Mouse (Mus musculus): ENCODE results near the gene Kank3. TPM values are rescaled to one million over a fixed set of nuclear protein-coding genes. Genes with fewer than 3 reads are reported as not detected.

The Kank3 gene
- polyA plus RNA-seq (2014; fragmentation: Nextera tagmentation; extraction: Ambion mirVana): 53.8 and 54.2 TPM in 2 replicates

DNA sequence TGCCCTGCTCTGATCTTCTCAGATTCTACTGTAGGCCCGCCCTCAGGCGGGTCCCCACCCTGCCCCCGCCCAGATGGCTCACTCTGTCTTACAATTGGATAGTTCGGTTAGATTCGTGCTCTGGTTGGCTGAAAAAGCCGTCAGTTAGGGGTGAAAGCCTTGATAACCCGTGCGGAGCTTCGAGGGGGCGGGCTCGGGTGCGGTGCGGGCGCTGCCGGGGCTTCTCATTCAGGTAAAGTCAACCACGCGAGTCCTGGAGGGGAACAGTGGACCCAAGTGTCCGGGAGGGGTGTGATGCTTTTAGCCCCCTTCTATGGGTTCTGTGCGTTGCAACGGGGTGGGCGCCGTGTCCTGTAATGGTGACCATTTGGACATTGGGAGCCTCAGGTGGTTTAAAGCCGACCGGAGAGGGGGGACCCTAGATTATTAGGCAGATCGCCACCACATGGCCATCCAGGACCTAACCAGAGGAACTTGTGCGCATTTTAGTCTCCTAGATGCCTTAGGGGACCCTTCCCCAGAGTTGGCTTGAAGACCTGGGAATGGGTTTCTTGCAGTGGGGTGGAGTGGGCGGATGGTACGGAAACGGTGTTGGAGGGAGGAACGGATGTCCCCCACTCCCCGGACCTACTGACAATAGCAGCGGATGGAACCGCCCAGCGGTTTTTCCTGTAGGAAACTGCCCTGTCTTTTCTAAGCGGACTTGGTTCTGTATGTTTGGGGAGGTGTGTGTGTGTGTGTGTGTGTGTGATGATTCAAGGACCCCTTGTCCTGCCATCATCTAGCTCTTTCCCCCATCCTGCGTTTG, at the start of gene Kank3:
Kank3 (plus strand) TSS at position 186 of the 808 bp plus-strand sequence.
- peaks cover 38% of the 10 kb centered on the region for H3K27me3 ChIP-seq (ENCODE audit: control insufficient read depth, insufficient read depth, low read length)
- under 1% methylated on average over 36 of the region's 36 CpGs for WGBS
- H3K9me3 ChIP-seq (ENCODE audit: control insufficient read depth, low read length): no peaks in the 10 kb centered on the region
- H3K9ac ChIP-seq (ENCODE audit: low read length): peak within 1 kb of the TSS; percentile 76
- peaks cover 19 to 24% of the 10 kb centered on the region in 2 experiments for H3K4me1 ChIP-seq (ENCODE audit: control insufficient read depth in 2 of 2, insufficient read depth in 2 of 2, low read length in 2 of 2)
- no peaks in the 10 kb centered on the region for H3K36me3 ChIP-seq (ENCODE audit: control insufficient read depth, insufficient read depth, low read length)
- peak within 1 kb of the TSS; percentile 91 for H3K4me2 ChIP-seq (ENCODE audit: low read length)
- peak within 1 kb of the TSS; percentile 80 to 83 for H3K27ac ChIP-seq (replicated peaks in 1 of 2; ENCODE audit: control insufficient read depth in 1 of 2, insufficient read depth in 1 of 2, low read depth in 2 of 2, low read length in 2 of 2)
- peak; percentile 84 for ATAC-seq (ENCODE audit: insufficient number of reproducible peaks, insufficient read depth, low FRiP score, low read depth)
- peak within 1 kb of the TSS; percentile 59 to 78 for H3K4me3 ChIP-seq (ENCODE audit: control insufficient read depth in 1 of 2, insufficient read depth in 1 of 2, low read depth in 1 of 2, low read length in 2 of 2)

- H3K27ac ChIP-seq (replicated peaks in 1 of 2; ENCODE audit: control insufficient read depth in 1 of 2, insufficient read depth in 1 of 2, low read depth in 2 of 2, low read length in 2 of 2): no peak overlapping the region
- ATAC-seq (ENCODE audit: insufficient number of reproducible peaks, insufficient read depth, low FRiP score, low read depth): no peak
- no peaks in the 10 kb centered on the region for H3K4me1 ChIP-seq (ENCODE audit: control insufficient read depth in 2 of 2, insufficient read depth in 2 of 2, low read length in 2 of 2)
- no peak overlapping the region for H3K4me2 ChIP-seq (ENCODE audit: low read length)
- no peaks in the 10 kb centered on the region for H3K27me3 ChIP-seq (ENCODE audit: control insufficient read depth, insufficient read depth, low read length)
- H3K9me3 ChIP-seq (ENCODE audit: control insufficient read depth, low read length): no peaks in the 10 kb centered on the region
- no peak overlapping the region for H3K9ac ChIP-seq (ENCODE audit: low read length)
- no peaks in the 10 kb centered on the region for H3K36me3 ChIP-seq (ENCODE audit: control insufficient read depth, insufficient read depth, low read length)
- H3K4me3 ChIP-seq (ENCODE audit: control insufficient read depth in 1 of 2, insufficient read depth in 1 of 2, low read depth in 1 of 2, low read length in 2 of 2): no peak overlapping the region
- 59% methylated on average over 3 of the region's 3 CpGs for WGBS
Measured at GRCm38 (mm10) chr17:33766389-33766788, 43.9 kb upstream of the Kank3 start.

DNA sequence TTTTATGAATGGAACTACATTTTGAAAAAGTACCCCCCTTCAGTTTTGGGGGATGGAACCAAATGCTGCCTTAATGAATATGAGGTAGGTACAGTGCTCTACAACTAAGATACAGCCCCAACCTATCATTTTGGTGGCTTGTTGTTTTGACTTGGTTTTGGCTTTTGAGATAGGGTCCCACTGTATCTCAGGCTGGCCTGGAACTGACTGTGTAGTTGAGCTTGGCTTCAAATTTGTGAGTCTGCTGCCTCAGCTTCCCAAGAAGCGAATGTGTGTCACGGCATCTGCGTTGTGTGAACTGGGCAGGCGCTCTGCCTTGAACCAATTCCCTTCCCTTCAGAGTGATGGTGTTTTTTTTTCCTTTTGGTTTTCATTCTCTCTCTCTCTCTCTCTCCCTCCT, 38.7 kb upstream of the Kank3 start:
- Histone ChIP-seq H3K4me3 (ENCODE audit: control insufficient read depth in 1 of 2, insufficient read depth in 1 of 2, low read depth in 1 of 2, low read length in 2 of 2) (no peak overlapping the region), H3K4me1 (ENCODE audit: control insufficient read depth in 2 of 2, insufficient read depth in 2 of 2, low read length in 2 of 2) (no peaks in the 10 kb centered on the region), H3K9me3 (ENCODE audit: control insufficient read depth, low read length) (no peaks in the 10 kb centered on the region), H3K9ac (ENCODE audit: low read length) (no peak overlapping the region), H3K36me3 (ENCODE audit: control insufficient read depth, insufficient read depth, low read length) (peaks cover 19% of the 10 kb centered on the region), H3K27ac (replicated peaks in 1 of 2; ENCODE audit: control insufficient read depth in 1 of 2, insufficient read depth in 1 of 2, low read depth in 2 of 2, low read length in 2 of 2) (no peak overlapping the region), H3K27me3 (ENCODE audit: control insufficient read depth, insufficient read depth, low read length) (no peaks in the 10 kb centered on the region), H3K4me2 (ENCODE audit: low read length) (no peak overlapping the region)
- no peak for ATAC-seq (ENCODE audit: insufficient number of reproducible peaks, insufficient read depth, low FRiP score, low read depth)
- WGBS: 84% methylated on average over 4 of the region's 4 CpGs

GRCm38 (mm10) chr17:33773426-33773825, 36.9 kb upstream of the Kank3 start:
- H3K4me3 ChIP-seq (ENCODE audit: control insufficient read depth in 1 of 2, insufficient read depth in 1 of 2, low read depth in 1 of 2, low read length in 2 of 2): no peak overlapping the region
- WGBS: 80% methylated on average over 6 of the region's 6 CpGs
- H3K4me2 ChIP-seq (ENCODE audit: low read length): no peak overlapping the region
- H3K36me3 ChIP-seq (ENCODE audit: control insufficient read depth, insufficient read depth, low read length): peaks cover 32% of the 10 kb centered on the region
- no peaks in the 10 kb centered on the region for H3K27me3 ChIP-seq (ENCODE audit: control insufficient read depth, insufficient read depth, low read length)
- H3K4me1 ChIP-seq (ENCODE audit: control insufficient read depth in 2 of 2, insufficient read depth in 2 of 2, low read length in 2 of 2): peaks cover 2 to 4% of the 10 kb centered on the region in 2 experiments
- no peak overlapping the region for H3K27ac ChIP-seq (replicated peaks in 1 of 2; ENCODE audit: control insufficient read depth in 1 of 2, insufficient read depth in 1 of 2, low read depth in 2 of 2, low read length in 2 of 2)
- no peaks in the 10 kb centered on the region for H3K9me3 ChIP-seq (ENCODE audit: control insufficient read depth, low read length)
- ATAC-seq (ENCODE audit: insufficient number of reproducible peaks, insufficient read depth, low FRiP score, low read depth): no peak
- no peak overlapping the region for H3K9ac ChIP-seq (ENCODE audit: low read length)

DNA sequence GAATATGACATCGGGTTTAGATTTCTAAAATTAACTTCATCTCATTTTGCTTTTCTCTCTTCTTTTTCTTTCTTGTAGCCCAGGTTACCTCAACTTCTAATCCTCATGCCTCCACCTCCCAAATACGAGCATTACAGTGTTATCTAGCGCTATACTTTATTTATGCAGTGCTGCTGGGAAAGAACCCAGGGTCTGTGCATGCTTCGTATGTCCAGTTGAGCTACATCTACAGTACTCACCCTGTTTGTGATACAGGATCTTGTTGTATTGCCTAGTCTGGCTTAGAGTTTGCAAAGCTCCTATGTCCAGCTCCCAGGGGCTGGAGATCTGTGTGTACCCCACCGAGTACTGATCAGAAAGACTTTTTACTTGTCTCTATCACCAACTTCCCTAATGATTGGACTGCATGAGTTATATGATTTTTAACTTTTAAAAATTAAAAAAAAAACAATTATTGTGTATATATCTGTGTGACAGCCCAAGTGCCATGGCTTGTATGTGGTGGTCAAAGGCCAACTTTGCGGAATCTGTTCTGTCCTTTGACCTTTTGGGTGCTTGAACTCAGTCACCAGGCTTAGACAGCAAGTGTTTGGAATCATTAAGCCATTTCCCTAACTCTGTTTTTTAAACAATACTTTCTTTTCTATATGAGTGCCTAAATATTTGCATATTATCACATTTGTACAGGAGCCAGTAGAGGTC, 36.3 kb upstream of the Kank3 start:
- Histone ChIP-seq H3K27ac (replicated peaks in 1 of 2; ENCODE audit: control insufficient read depth in 1 of 2, insufficient read depth in 1 of 2, low read depth in 2 of 2, low read length in 2 of 2) (no peak overlapping the region), H3K4me2 (ENCODE audit: low read length) (no peak overlapping the region), H3K27me3 (ENCODE audit: control insufficient read depth, insufficient read depth, low read length) (no peaks in the 10 kb centered on the region), H3K9ac (ENCODE audit: low read length) (no peak overlapping the region), H3K4me1 (ENCODE audit: control insufficient read depth in 2 of 2, insufficient read depth in 2 of 2, low read length in 2 of 2) (peaks cover 8 to 10% of the 10 kb centered on the region in 2 experiments), H3K9me3 (ENCODE audit: control insufficient read depth, low read length) (no peaks in the 10 kb centered on the region), H3K36me3 (ENCODE audit: control insufficient read depth, insufficient read depth, low read length) (peaks cover 32% of the 10 kb centered on the region), H3K4me3 (ENCODE audit: control insufficient read depth in 1 of 2, insufficient read depth in 1 of 2, low read depth in 1 of 2, low read length in 2 of 2) (no peak overlapping the region)
- no peak for ATAC-seq (ENCODE audit: insufficient number of reproducible peaks, insufficient read depth, low FRiP score, low read depth)
- 82% methylated on average over 6 of the region's 6 CpGs for WGBS

DNA sequence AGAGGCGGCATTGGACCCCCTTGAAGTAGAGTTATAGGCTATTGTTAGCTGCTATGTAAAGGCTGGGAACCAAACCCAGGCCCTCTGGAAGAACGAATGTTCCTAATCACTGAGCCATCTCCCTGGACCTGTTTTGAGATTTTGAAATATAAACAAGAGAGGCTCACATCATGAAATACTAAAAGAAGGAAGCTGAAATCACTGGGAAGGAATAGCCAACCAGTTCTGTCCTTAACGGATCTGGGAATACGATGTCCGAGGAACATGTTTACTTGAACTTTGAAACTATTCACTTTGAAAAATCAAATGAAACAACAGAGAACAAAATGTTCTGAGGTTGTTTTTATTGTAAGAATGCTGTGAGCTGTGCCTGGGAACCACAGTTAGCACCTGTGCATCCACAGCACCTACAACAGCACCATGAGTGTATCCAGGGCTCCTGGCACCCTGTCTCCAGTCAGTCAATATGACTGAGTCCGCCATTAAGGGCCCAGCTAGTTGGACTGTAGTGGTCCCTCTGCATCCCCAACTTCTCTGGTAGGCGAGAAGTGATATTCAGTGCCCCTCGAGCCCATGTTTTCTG, 35.7 kb upstream of the Kank3 start:
- H3K27me3 ChIP-seq (ENCODE audit: control insufficient read depth, insufficient read depth, low read length): no peaks in the 10 kb centered on the region
- no peak overlapping the region for H3K27ac ChIP-seq (replicated peaks in 1 of 2; ENCODE audit: control insufficient read depth in 1 of 2, insufficient read depth in 1 of 2, low read depth in 2 of 2, low read length in 2 of 2)
- no peak overlapping the region for H3K9ac ChIP-seq (ENCODE audit: low read length)
- H3K4me3 ChIP-seq (ENCODE audit: control insufficient read depth in 1 of 2, insufficient read depth in 1 of 2, low read depth in 1 of 2, low read length in 2 of 2): no peak overlapping the region
- peaks cover 32% of the 10 kb centered on the region for H3K36me3 ChIP-seq (ENCODE audit: control insufficient read depth, insufficient read depth, low read length)
- no peak overlapping the region for H3K4me2 ChIP-seq (ENCODE audit: low read length)
- 87% methylated on average over 8 of the region's 8 CpGs for WGBS
- ATAC-seq (ENCODE audit: insufficient number of reproducible peaks, insufficient read depth, low FRiP score, low read depth): no peak
- peaks cover 13 to 16% of the 10 kb centered on the region in 2 experiments for H3K4me1 ChIP-seq (ENCODE audit: control insufficient read depth in 2 of 2, insufficient read depth in 2 of 2, low read length in 2 of 2)
- no peaks in the 10 kb centered on the region for H3K9me3 ChIP-seq (ENCODE audit: control insufficient read depth, low read length)

GRCm38 (mm10) chr17:33775287-33775686, 35.0 kb upstream of the Kank3 start:
- no peak overlapping the region for H3K4me2 ChIP-seq (ENCODE audit: low read length)
- no peaks in the 10 kb centered on the region for H3K9me3 ChIP-seq (ENCODE audit: control insufficient read depth, low read length)
- H3K27me3 ChIP-seq (ENCODE audit: control insufficient read depth, insufficient read depth, low read length): no peaks in the 10 kb centered on the region
- H3K27ac ChIP-seq (replicated peaks in 1 of 2; ENCODE audit: control insufficient read depth in 1 of 2, insufficient read depth in 1 of 2, low read depth in 2 of 2, low read length in 2 of 2): no peak overlapping the region
- no peak for ATAC-seq (ENCODE audit: insufficient number of reproducible peaks, insufficient read depth, low FRiP score, low read depth)
- peaks cover 18 to 22% of the 10 kb centered on the region in 2 experiments for H3K4me1 ChIP-seq (ENCODE audit: control insufficient read depth in 2 of 2, insufficient read depth in 2 of 2, low read length in 2 of 2)
- 96% methylated on average over 4 of the region's 4 CpGs for WGBS
- no peak overlapping the region for H3K4me3 ChIP-seq (ENCODE audit: control insufficient read depth in 1 of 2, insufficient read depth in 1 of 2, low read depth in 1 of 2, low read length in 2 of 2)
- H3K36me3 ChIP-seq (ENCODE audit: control insufficient read depth, insufficient read depth, low read length): peaks cover 32% of the 10 kb centered on the region
- H3K9ac ChIP-seq (ENCODE audit: low read length): no peak overlapping the region
